Mouse (Mus musculus): Measurements from ENCODE around the gene Filip1. TPM values are rescaled to one million over a fixed set of nuclear protein-coding genes. Genes with fewer than 3 reads are reported as not detected.

Filip1 gene
- total RNA-seq, 2 experiments from 2014 or later = 66.6 to 80.8 TPM

DNA sequence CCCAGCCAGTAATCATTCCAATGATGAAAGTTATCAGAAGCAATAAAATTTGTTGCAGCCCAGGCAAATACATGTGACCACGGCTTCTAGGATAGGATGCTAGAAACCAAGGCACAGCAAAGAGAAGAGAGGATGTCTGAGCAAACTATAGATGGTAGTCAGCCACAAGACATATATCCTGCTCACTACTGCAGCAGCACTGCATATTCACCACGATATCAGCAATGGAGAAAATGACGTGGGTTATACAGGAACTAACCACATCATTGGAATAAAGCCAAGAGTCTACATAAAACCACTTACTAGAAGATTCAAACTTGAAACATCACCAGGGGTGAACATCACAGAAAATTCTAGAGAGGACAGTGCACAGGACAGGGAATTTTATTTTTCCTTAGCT lies 113.8 kb downstream of the Filip1 start:
- no peak for DNase-seq

GRCm38 (mm10) chr9:79894665-79895064 lies 118.0 kb downstream of the Filip1 start:
- DNase-seq = no peak

- DNase-seq = no peak
Measured at GRCm38 (mm10) chr9:79893841-79894612, 118.6 kb downstream of the Filip1 start.

DNA sequence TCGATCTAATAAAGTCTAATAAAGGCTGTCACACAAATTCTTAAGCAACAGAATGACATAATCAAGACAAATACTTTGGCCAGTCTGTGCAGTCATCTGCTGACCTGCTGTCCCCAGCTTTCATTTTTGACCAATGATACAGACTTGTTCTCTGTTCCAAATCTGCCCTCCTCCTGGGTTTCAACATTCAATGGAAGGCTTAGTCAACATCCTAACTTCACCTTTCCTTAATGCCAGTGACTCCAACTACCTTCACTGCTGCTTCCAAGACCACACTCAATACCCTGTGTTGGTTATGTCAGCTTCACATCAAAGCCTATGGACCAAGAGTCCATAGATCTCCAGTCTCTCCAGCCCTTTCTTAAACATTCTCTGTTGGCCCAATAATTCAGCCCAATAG lies 120.5 kb downstream of the Filip1 start:
- no peak for DNase-seq

DNA sequence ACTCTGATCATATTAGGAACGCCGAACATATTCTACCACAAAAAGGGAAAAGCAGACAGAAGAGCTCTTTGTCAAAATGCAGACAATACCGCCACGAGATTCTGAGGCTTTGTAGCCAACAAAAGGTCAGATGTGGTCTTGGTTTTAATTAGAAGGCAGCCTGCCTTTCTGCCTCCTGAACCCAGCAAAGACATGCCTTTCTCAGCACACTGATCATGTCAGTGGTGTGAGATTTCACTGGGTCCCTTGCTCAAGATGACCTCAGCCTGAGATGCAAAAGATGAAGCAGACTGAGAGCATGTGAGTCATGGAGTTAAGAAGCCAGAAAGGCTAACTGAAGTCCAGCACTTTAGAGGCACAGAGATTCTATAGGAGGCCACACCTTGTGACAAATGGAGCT lies 122.2 kb downstream of the Filip1 start:
- no peak for DNase-seq

DNA sequence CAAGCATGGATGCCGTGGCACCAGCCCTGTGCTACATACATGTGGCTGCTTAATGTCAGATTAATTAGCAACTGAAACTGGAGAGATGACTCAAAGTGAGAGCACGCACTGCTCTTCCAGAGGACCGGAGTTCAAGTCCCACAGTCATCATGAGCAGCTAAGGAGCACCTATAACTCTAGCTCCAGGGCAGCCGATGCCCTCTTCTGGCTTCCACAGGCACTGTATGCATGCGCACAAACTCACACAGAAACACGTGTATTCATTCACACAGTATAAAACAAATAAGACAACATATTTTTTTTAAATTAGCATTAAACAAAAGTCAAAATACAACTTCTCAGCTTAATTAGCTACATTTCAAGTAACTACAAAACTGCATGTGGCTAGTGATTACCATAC lies 123.5 kb downstream of the Filip1 start:
- DNase-seq = no peak

DNA sequence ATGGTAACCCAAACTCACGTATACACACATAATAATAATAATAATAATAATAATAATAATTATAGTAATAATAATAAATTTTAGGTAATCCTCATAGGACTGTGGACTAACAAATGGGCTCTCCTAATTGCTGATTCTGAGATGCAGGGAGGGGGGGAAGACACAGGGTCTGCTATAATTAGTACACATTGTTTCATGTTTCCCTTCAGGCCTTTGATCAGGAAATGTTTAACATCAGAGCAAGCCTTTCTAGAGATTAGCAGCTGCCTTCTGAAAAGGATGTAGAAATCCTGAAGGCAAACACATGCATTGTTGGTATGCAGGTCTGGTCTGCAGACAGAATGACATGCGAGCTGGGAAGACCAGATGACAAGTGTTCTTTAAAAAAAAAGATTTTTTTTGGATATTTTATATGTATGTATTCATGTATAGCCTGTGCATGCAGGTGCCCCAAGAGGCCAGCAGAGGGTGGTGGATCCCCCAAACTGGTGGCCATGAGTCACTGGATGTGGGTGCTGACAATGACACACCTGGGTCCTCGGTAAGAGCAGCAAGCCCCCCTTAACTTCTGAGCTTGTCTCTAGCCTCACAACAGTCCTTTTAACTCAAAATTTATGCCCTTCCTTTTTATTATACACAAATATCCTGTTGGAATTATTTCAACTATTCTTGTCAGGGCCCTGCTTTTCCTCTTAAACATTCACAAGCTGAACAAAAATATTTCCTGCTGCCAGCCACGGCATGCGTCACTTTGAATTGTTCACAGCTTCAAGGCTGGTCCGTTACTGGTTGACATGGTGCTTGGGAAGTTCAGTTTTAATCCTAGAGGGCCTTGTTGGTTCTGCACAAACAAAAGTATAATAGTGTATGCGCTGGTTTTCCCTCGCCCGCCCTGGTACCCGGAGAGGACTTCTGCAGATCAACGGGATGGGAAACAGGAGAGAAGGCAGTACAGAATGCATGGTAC lies 127.1 kb downstream of the Filip1 start:
- peak; percentile 54 to 60 for DNase-seq

- DNase-seq = no peak
Measured at GRCm38 (mm10) chr9:79883139-79883538, 129.5 kb downstream of the Filip1 start.

DNA sequence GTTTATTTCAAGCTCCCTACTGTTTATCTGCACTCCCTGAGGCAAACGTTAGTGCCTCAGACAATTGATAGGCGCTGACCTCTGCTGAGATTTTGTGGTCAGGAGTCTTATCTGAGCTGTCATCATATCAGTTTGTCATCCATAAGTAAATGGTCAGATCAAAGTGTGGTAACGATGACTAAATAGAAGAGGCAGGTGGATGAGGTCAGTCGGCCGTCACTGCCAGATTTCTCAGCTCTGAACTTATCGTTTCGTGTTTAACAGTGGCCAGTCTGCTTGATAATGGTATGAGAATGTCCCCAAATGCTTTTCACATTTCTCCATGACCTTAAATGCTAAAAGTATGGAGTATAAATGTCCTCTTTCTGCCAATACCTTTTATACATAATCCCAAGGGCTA lies 132.6 kb downstream of the Filip1 start:
- peak; percentile 75 to 76 for DNase-seq

GRCm38 (mm10) chr9:79875522-79876131 lies 137.0 kb downstream of the Filip1 start:
- peak; percentile 54 to 62 for DNase-seq

DNA sequence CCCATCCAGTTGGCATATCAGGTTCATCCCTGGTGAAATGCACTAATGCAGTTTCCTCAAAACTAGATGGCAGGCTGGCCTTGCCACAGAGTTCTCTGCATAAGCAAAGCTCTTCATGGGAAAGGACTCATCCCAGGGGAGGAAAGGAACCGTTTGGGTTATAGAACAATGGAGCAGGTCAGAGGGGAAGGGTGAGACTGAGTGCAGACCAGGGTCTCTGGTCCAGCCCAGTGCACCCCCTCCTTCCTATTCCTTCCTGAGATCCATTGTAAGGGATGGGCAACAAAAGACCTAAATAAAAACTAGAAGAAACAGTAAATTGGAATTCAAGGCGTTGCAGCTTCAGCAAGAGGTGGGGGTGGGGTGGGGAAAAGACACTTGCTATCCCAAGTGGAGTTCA lies 140.1 kb downstream of the Filip1 start:
- DNase-seq = peak in 1 of 2 experiments; percentile 46

GRCm38 (mm10) chr9:79869512-79869911 lies 143.1 kb downstream of the Filip1 start:
- no peak for DNase-seq

- peak; percentile 40 to 41 for DNase-seq
Measured at GRCm38 (mm10) chr9:79865998-79866397, 146.7 kb downstream of the Filip1 start.

GRCm38 (mm10) chr9:79862544-79862943 lies 150.1 kb downstream of the Filip1 start:
- no peak for DNase-seq

- no peak for DNase-seq
Measured at GRCm38 (mm10) chr9:79847099-79847498, 165.6 kb downstream of the Filip1 start.

GRCm38 (mm10) chr9:79842615-79843014 lies 170.0 kb downstream of the Filip1 start:
- DNase-seq = no peak

- no peak for DNase-seq
Measured at GRCm38 (mm10) chr9:79842028-79842427, 170.6 kb downstream of the Filip1 start.

DNA sequence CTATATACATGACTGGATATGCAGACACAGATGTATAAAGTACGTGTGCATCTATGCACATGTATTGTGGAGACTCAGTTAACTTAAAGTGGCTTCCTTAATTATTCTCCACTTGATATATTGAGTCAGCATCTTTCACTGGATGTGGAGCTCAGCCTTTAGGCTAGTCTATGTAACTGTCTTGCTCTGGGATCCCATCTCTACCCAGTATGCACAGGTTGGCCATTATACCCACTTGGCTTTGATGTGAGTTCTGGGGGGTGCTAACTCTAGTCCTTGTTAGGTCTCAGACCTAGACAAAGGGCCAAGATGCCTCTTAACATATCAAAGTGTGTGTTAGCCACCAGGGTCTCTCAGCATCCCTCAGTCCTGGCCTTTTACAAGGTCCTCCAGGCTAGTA lies 181.4 kb downstream of the Filip1 start:
- no peak for DNase-seq

- DNase-seq = no peak
Measured at GRCm38 (mm10) chr9:79830874-79831273, 181.8 kb downstream of the Filip1 start.

GRCm38 (mm10) chr9:79829842-79830800 lies 182.5 kb downstream of the Filip1 start:
- DNase-seq = no peak

DNA sequence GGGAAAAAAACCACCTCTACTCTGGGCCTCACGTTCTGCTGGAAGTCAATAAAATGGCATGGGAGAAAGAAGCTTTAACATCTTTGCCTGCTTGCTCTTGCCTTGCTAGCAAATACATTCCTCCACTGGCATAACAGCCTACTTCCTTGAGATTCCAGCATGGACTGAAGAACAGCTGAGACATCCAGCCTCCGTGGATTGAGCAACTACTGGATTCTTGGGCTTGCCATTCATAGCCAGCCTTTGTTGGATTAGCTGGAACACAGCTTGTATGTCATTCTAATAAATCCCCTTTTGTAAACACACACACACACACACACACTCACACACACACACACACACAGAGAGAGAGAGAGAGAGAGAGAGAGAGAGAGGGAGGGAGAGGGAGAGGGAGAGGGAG lies 185.6 kb downstream of the Filip1 start:
- no peak for DNase-seq

Measured in adrenal gland, postnatal 36 days (tissue).